Mouse (Mus musculus) brain, adult 2 months (tissue): ENCODE results near the gene Aamp.

Experiments used
- DNase-seq: peaks from one replicate; pipeline ENCODE4 v3.0.0; 2011; ENCODE audit warnings: low read depth, low spot score

Aamp gene

GRCm38 (mm10) chr1:74281886-74282285, 2.7 kb downstream of the Aamp start:
- DNase-seq = no peak

- no peak for DNase-seq
Measured at GRCm38 (mm10) chr1:74281372-74281771, 3.2 kb downstream of the Aamp start.

GRCm38 (mm10) chr1:74280591-74281325, 3.8 kb downstream of the Aamp start:
- DNase-seq = no peak

GRCm38 (mm10) chr1:74278988-74279387, 5.5 kb downstream of the Aamp start:
- DNase-seq = no peak

GRCm38 (mm10) chr1:74278538-74278937, 6.0 kb downstream of the Aamp start, which contains the start of gene Gpbar1:
Gene Gpbar1 (plus strand): TSS chr1:74278550.
- DNase-seq = no peak

GRCm38 (mm10) chr1:74277883-74278537, 6.5 kb downstream of the Aamp start:
- no peak for DNase-seq

GRCm38 (mm10) chr1:74277041-74277440, 7.5 kb downstream of the Aamp start:
- DNase-seq = no peak

GRCm38 (mm10) chr1:74275015-74275414, 9.5 kb downstream of the Aamp start:
- DNase-seq = no peak

- DNase-seq = no peak
Measured at GRCm38 (mm10) chr1:74271659-74272058, 12.9 kb downstream of the Aamp start.

- DNase-seq = no peak
Measured at GRCm38 (mm10) chr1:74268750-74269149, 15.8 kb downstream of the Aamp start.

GRCm38 (mm10) chr1:74262510-74262909, 22.0 kb downstream of the Aamp start:
- DNase-seq = no peak

- no peak for DNase-seq
Measured at GRCm38 (mm10) chr1:74256782-74257181, 27.8 kb downstream of the Aamp start.

- DNase-seq = no peak
Measured at GRCm38 (mm10) chr1:74255704-74256345, 28.7 kb downstream of the Aamp start.

GRCm38 (mm10) chr1:74250096-74250495, 34.4 kb downstream of the Aamp start:
- DNase-seq = no peak

- DNase-seq = no peak
Measured at GRCm38 (mm10) chr1:74249331-74249980, 35.1 kb downstream of the Aamp start.

GRCm38 (mm10) chr1:74248799-74249198, 35.7 kb downstream of the Aamp start:
- DNase-seq = peak; percentile 57

- no peak for DNase-seq
Measured at GRCm38 (mm10) chr1:74245525-74245924, 39.0 kb downstream of the Aamp start.

- DNase-seq = no peak
Measured at GRCm38 (mm10) chr1:74240832-74241231, 43.7 kb downstream of the Aamp start.

- DNase-seq = peak; percentile 91
Measured at GRCm38 (mm10) chr1:74240311-74240710, 44.2 kb downstream of the Aamp start.

GRCm38 (mm10) chr1:74239618-74240017, 44.9 kb downstream of the Aamp start:
- peak; percentile 66 for DNase-seq

- no peak for DNase-seq
Measured at GRCm38 (mm10) chr1:74239162-74239561, 45.4 kb downstream of the Aamp start.

GRCm38 (mm10) chr1:74238136-74238535, 46.4 kb downstream of the Aamp start:
- no peak for DNase-seq
